Mouse (Mus musculus): Measurements from ENCODE around the gene Asdurf. TPM values are rescaled to one million over a fixed set of nuclear protein-coding genes. Genes with fewer than 3 reads are reported as not detected.

Asdurf gene
- total RNA-seq, 1 experiment: not detected

- Histone ChIP-seq H3K27ac (ENCODE audit: insufficient read depth, low read depth, low read length, poor library complexity, severe bottlenecking) (no peak overlapping the region), H3K4me1 (ENCODE audit: control insufficient read depth in 2 of 2, insufficient read depth in 2 of 2, low read length in 2 of 2, poor library complexity in 1 of 2) (no peaks in the 10 kb centered on the region), H3K36me3 (ENCODE audit: control insufficient read depth, insufficient read depth, low read length, poor library complexity, severe bottlenecking) (no peaks in the 10 kb centered on the region; the same call in 1 of the 2 replicates), H3K4me3 (ENCODE audit: insufficient read depth in 1 of 2, low read depth in 1 of 2, low read length in 2 of 2, poor library complexity in 1 of 2, severe bottlenecking in 1 of 2) (no peak overlapping the region), H3K9me3 (ENCODE audit: control insufficient read depth, insufficient read depth, low read depth, low read length) (no peaks in the 10 kb centered on the region), H3K9ac (ENCODE audit: insufficient read depth, low read depth, low read length, poor library complexity, severe bottlenecking) (no peak overlapping the region)
- in situ Hi-C loops (cut with MboI; ENCODE audit: low sequenced_read_pairs in 2 of 2, unreplicated experiment in 2 of 2): no loop called here
- DNase-seq (ENCODE audit: low read depth, low spot score): no peak
- TF ChIP-seq ZC3H11A (IDR thresholded peaks at IDR 0.05; ENCODE audit: borderline replicate concordance, low read depth, low read length): no peak
- TF ChIP-seq HCFC1 (IDR thresholded peaks at IDR 0.05; ENCODE audit: borderline replicate concordance, insufficient read depth, low read length): no peak
- TF ChIP-seq ZNF384 (IDR thresholded peaks at IDR 0.05; ENCODE audit: low read depth, low read length): no peak
- TF ChIP-seq CHD2 (IDR thresholded peaks at IDR 0.05; ENCODE audit: low read depth, low read length): no peak
- no peak for TF ChIP-seq MAFK (IDR thresholded peaks at IDR 0.05; ENCODE audit: insufficient read depth, low read depth, low read length)
Observed at GRCm38 (mm10) chr1:53321662-53322344, 30.6 kb downstream of the Asdurf start.

GRCm38 (mm10) chr1:53312989-53313967 lies 39.1 kb downstream of the Asdurf start, which contains the start of gene Osgepl1:
Gene Osgepl1, plus strand, starts transcription at chr1:53313624.
- in situ Hi-C loops (cut with MboI; ENCODE audit: low sequenced_read_pairs in 2 of 2, unreplicated experiment in 2 of 2): no loop called here
- DNase-seq (ENCODE audit: low read depth, low spot score): peak; percentile 60
- Histone ChIP-seq H3K9ac (ENCODE audit: insufficient read depth, low read depth, low read length, poor library complexity, severe bottlenecking) (peak within 1 kb of the TSS; percentile 90), H3K4me3 (ENCODE audit: insufficient read depth in 1 of 2, low read depth in 1 of 2, low read length in 2 of 2, poor library complexity in 1 of 2, severe bottlenecking in 1 of 2) (peak within 1 kb of the TSS; percentile 84 to 86), H3K27ac (ENCODE audit: insufficient read depth, low read depth, low read length, poor library complexity, severe bottlenecking) (no peak within 1 kb of the TSS), H3K9me3 (ENCODE audit: control insufficient read depth, insufficient read depth, low read depth, low read length) (no peaks in the 10 kb centered on the region), H3K36me3 (ENCODE audit: control insufficient read depth, insufficient read depth, low read length, poor library complexity, severe bottlenecking) (no peaks in the 10 kb centered on the region), H3K4me1 (ENCODE audit: control insufficient read depth in 2 of 2, insufficient read depth in 2 of 2, low read length in 2 of 2, poor library complexity in 1 of 2) (peaks cover 0 to 4% of the 10 kb centered on the region in 2 experiments; a peak in 1 of 4 replicates)
- no peak for TF ChIP-seq MAFK (IDR thresholded peaks at IDR 0.05; ENCODE audit: insufficient read depth, low read depth, low read length)
- TF ChIP-seq ZNF384 (IDR thresholded peaks at IDR 0.05; ENCODE audit: low read depth, low read length): no peak
- peak; percentile 57; the same call in 1 of the 2 replicates for TF ChIP-seq HCFC1 (IDR thresholded peaks at IDR 0.05; ENCODE audit: borderline replicate concordance, insufficient read depth, low read length)

GRCm38 (mm10) chr1:53300506-53300905 lies 51.9 kb downstream of the Asdurf start:
- Histone ChIP-seq H3K9ac (ENCODE audit: insufficient read depth, low read depth, low read length, poor library complexity, severe bottlenecking) (no peak overlapping the region), H3K27ac (ENCODE audit: insufficient read depth, low read depth, low read length, poor library complexity, severe bottlenecking) (no peak overlapping the region), H3K4me1 (ENCODE audit: control insufficient read depth in 2 of 2, insufficient read depth in 2 of 2, low read length in 2 of 2, poor library complexity in 1 of 2) (no peaks in the 10 kb centered on the region), H3K9me3 (ENCODE audit: control insufficient read depth, insufficient read depth, low read depth, low read length) (no peaks in the 10 kb centered on the region), H3K4me3 (ENCODE audit: insufficient read depth in 1 of 2, low read depth in 1 of 2, low read length in 2 of 2, poor library complexity in 1 of 2, severe bottlenecking in 1 of 2) (no peak overlapping the region), H3K36me3 (ENCODE audit: control insufficient read depth, insufficient read depth, low read length, poor library complexity, severe bottlenecking) (peaks cover 2% of the 10 kb centered on the region)
- TF ChIP-seq ZC3H11A (IDR thresholded peaks at IDR 0.05; ENCODE audit: borderline replicate concordance, low read depth, low read length): no peak
- TF ChIP-seq HCFC1 (IDR thresholded peaks at IDR 0.05; ENCODE audit: borderline replicate concordance, insufficient read depth, low read length): no peak
- no peak for TF ChIP-seq CHD2 (IDR thresholded peaks at IDR 0.05; ENCODE audit: low read depth, low read length)
- in situ Hi-C loops (cut with MboI; ENCODE audit: low sequenced_read_pairs in 2 of 2, unreplicated experiment in 2 of 2): no loop called here
- DNase-seq (ENCODE audit: low read depth, low spot score): no peak

Other genes starting within 250 kb of the Asdurf start
- gene 1700019A02Rik, start 165.0 kb downstream of the Asdurf start, total RNA-seq (2012; rRNA removed): 0.95 and 2.3 TPM in 2 replicates
- gene Pms1, start 55.6 kb downstream of the Asdurf start, total RNA-seq (2012; rRNA removed): 14.1 and 15.2 TPM in 2 replicates
- gene Ormdl1, start 55.5 kb downstream of the Asdurf start, total RNA-seq (2012; rRNA removed): 32.0 and 35.1 TPM in 2 replicates
- gene Gm28778, start 55.5 kb downstream of the Asdurf start, total RNA-seq (2012; rRNA removed): 0.85 TPM in 1 of 2 replicates, not detected in the other
- gene Osgepl1, start 39.0 kb downstream of the Asdurf start, total RNA-seq (2012; rRNA removed): 8.1 and 10.0 TPM in 2 replicates
- gene Gm28551, start within 50 bp of the Asdurf start, total RNA-seq (2012; rRNA removed): 0.09 and 0.21 TPM in 2 replicates
- gene Asnsd1, start 133 bp upstream of the Asdurf start, total RNA-seq (2012; rRNA removed): 36.3 and 48.9 TPM in 2 replicates

Data from ES-E14 (cell line).